Mouse (Mus musculus) kidney, adult 2 months (tissue): ENCODE data around the gene Rapgef2. TPM values are rescaled to one million over a fixed set of nuclear protein-coding genes. Genes with fewer than 3 reads are reported as not detected.
A peak's percentile ranks its signal among the peaks of the same experiment; 100 is the strongest.

ENCODE experiments used
- DNase-seq: peaks from one replicate; pipeline ENCODE4 v3.0.0; 2021
- H3K27ac ChIP-seq: fragments of 200-500 bp; 2 replicates; pipeline ENCODE4 v1.5.1; 2012; ENCODE audit warnings: low read depth, low read length, control low read depth, inconsistent platforms; ENCODE audit not compliant: insufficient read depth
- H3K27me3 ChIP-seq: fragments of 200-500 bp; replicated peaks from 2 replicates; pipeline ENCODE4 v1.6.1; 2012; ENCODE audit warnings: mild to moderate bottlenecking, moderate library complexity, low read length, inconsistent platforms; ENCODE audit not compliant: control insufficient read depth, insufficient read depth
- H3K36me3 ChIP-seq: fragments of 200-500 bp; 2 replicates; pipeline ENCODE4 v1.6.1; 2012; ENCODE audit warnings: mild to moderate bottlenecking, moderate library complexity, low read length, inconsistent platforms; ENCODE audit not compliant: control insufficient read depth, insufficient read depth
- H3K4me1 ChIP-seq: fragments of 200-500 bp; 2 replicates; pipeline ENCODE4 v1.6.1; 2011; ENCODE audit warnings: low read length; ENCODE audit not compliant: control insufficient read depth, insufficient read depth
- H3K4me3 ChIP-seq: fragments of 200-500 bp; 2 replicates; pipeline ENCODE4 v1.5.1; 2011; ENCODE audit warnings: mild to moderate bottlenecking, low read depth, low read length, control low read depth; ENCODE audit not compliant: insufficient read depth
- CTCF ChIP-seq: fragments of 200-500 bp; conservative IDR thresholded peaks from 2 replicates; pipeline ENCODE4 v1.5.1; 2011; ENCODE audit warnings: low read depth, mild to moderate bottlenecking, control low read depth, low read length, moderate library complexity, mixed read lengths; ENCODE audit not compliant: insufficient read depth, insufficient read length
- POLR2A ChIP-seq: fragments of 200-500 bp; IDR thresholded peaks from one replicate; pipeline ENCODE4 v1.6.1; 2011; ENCODE audit warnings: low read depth, low read length, control low read depth
- WGBS: fragments of 180-500 bp; shearing (Covaris S2); methylation state at CpG from one replicate; pipeline ENCODE4 v1.1.7; 2018; 5-methylcytosine and 5-hydroxymethylcytosine counted together
- polyA plus RNA-seq: library from polyadenylated mRNA; depleted of rRNA; stranded (reverse); fragments of >200 nt; gene quantifications from 2 replicates; pipeline ENCODE4 v1.2.3, GENCODE M21; 2012

Rapgef2 gene
- polyA plus RNA-seq, 1 experiment = 7.6 TPM

DNA sequence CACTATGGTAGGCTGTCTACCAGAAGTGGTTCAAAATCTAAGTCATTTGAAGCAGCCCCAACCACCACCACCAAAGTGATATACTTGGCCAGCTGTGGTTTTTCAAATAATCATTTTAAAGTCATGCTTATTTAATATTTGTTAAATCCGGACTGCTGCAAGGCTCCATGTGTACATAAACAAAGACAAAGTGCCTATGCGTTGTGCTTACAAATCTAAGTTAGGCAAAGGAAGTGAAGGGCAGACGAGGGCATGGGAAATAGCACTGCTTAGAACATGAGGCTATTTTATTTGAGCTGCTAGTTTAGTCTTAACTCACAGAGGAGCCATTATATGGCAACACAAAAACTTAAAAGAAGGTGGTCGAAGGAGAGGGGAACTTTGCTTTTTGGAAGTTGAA lies 6.7 kb upstream of the Rapgef2 start:
- H3K27ac ChIP-seq = no peak overlapping the region
- DNase-seq = no peak
- 61% methylated on average over 4 of the region's 4 CpGs for WGBS

DNA sequence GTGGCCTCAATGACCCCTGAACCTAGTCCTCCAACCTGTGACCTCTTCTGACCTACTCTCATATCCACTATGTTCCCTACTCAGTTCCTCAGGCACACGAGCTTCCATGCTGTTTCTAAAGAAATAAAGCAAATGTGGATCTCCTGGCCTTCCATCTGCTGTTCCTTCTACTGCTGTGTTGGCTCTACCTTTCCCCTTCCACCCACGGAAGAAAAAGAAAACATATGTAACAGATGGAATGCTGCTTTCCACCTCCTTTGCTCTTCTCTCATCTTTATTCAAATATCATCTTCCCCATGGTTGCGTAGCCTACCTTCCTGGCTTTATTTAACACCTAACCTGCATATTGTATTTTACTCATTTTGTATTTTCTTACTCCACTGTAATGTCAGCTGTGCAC lies 2.7 kb upstream of the Rapgef2 start:
- Histone ChIP-seq H3K27ac (no peak overlapping the region), H3K36me3 (no peaks in the 10 kb centered on the region), H3K27me3 (no peaks in the 10 kb centered on the region), H3K4me3 (no peak overlapping the region), H3K4me1 (peaks cover 15% of the 10 kb centered on the region)
- TF ChIP-seq CTCF (no peak), POLR2A (no peak)
- no peak for DNase-seq
- WGBS = 85% methylated on average over 3 of the region's 3 CpGs

More for the DNA sequence above, 6.7 kb upstream of the Rapgef2 start:
- Histone ChIP-seq H3K27me3 (no peaks in the 10 kb centered on the region), H3K4me3 (no peak overlapping the region), H3K4me1 (peaks cover 2% of the 10 kb centered on the region; the same call in 1 of the 2 replicates), H3K36me3 (no peaks in the 10 kb centered on the region)
- TF ChIP-seq CTCF (no peak), POLR2A (no peak)

DNA sequence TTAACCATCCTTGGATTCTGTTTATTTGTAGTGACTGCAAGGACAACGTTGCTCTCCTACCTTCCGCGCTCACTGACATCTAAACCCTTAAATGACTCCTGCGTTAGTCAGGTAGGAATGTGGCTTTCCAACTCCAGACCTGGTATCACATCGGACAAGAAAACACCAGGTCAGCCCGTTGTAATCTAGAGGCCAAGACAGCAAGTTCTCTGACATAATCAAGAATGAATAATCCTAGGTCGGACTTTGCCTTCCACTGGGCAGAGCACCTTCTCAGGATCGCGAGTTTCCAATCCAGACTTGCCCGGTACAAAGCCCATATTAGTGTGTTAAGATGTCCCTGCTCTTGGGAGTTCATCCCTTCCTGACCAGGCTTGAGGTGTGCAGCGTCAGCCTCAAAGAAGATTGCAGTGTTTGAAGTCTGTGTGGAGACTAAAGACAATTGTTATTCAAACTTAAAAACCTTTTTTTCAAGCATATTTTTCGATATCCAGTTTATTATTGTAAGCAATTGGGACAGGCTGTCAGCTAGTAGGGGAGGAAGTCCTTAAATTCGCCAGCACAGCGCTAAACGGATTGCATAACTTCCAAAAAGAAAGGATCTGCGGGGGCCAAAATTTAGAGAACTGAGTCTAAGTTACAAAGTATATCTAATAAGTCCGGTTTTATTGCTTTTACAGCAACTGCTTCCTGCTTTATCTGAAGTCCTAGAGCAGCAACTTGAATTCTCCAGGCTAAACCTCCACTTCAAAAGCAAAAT lies 1.6 kb upstream of the Rapgef2 start:
- peak; percentile 86 for DNase-seq
- Histone ChIP-seq H3K27me3 (no peaks in the 10 kb centered on the region), H3K36me3 (no peaks in the 10 kb centered on the region), H3K27ac (peak overlapping the region; percentile 94), H3K4me3 (peak overlapping the region; percentile 99), H3K4me1 (peaks cover 21% of the 10 kb centered on the region)
- TF ChIP-seq CTCF = no peak
- TF ChIP-seq POLR2A = no peak
- 14% methylated on average over 17 of the region's 17 CpGs for WGBS

DNA sequence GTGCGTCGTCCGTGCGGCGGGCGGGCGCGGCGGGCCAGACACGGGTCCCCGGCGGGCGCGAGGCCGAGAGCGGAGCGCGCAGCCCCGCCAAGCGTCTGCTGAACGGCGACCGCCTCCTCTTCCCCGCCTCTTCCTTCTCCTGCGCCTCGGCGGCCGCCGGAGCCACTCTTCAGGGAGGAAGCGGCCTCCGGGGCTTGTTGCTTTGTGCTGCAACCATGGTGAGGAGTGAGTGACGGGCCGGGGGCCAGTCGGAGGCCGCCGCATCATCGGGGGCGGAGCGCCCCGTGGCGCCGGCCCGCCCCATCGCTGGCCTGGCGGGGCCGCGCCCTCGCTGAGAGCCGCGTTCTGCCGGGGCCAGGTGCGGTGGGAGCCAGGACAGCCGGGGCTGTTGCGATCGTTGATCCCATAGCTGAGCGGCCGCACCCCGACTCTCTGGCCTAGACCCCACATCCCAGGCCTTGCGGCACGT lies 825 bp upstream of the Rapgef2 start:
- DNase-seq = peak; percentile 98
- Histone ChIP-seq H3K36me3 (no peaks in the 10 kb centered on the region), H3K27me3 (no peaks in the 10 kb centered on the region), H3K4me1 (peaks cover 26% of the 10 kb centered on the region), H3K4me3 (peak overlapping the region; percentile 99), H3K27ac (peak overlapping the region; percentile 94)
- TF ChIP-seq CTCF (no peak), POLR2A (peak; percentile 15)
- under 1% methylated on average over 58 of the region's 60 CpGs for WGBS

DNA sequence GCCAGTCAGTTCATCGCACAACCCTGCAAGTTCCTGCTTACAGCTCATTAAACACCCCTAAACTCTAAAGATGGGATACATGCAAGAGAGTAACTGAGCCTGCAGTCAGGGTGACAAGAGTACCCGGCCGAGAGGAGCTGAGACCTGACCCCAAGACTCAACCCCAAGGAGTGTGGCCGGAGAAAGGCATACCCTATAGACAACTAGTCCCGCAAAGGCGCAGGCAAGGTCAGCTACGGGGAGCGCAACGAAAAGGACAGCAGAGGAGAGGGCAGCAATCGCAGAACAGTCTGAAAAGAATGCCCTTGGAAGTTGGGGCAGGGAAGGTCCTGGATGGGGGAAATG lies 314 bp downstream of the Rapgef2 start:
- DNase-seq = no peak
- peak overlapping the region; percentile 80 for H3K27ac ChIP-seq
- under 1% methylated on average over 10 of the region's 10 CpGs for WGBS

DNA sequence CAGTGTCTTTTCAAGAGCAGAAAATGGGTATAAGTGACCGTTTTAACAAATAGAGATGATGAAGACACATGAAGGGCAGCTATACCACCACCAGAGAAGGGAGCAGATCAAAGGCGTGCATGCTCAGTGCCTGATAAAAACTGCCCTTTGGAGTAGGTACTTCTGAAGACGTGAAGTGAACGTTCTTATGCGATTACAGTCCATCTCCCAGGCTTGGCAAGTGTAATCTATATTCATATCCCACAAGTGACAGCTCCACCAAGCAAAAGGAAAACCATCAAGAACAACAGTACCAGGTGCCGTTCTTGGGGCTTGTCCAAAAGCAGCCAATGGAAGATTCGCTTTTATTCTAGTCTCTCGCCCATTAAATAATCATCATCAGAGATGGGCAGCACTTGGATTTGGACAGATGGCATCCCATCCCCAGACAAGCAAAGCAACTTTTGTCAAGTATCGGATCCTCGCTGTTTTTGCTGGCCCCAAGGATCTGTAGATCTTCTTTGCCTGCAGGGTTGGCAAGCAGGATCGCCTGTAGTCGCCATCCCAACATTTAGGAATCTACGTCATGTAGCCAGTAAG lies 1.1 kb downstream of the Rapgef2 start:
- H3K27ac ChIP-seq = no peak overlapping the region
- 58% methylated on average over 13 of the region's 13 CpGs for WGBS
- H3K4me3 ChIP-seq = peak overlapping the region; percentile 51
- H3K36me3 ChIP-seq = no peaks in the 10 kb centered on the region
- DNase-seq = peak; percentile 21
- TF ChIP-seq POLR2A = no peak
- no peak for TF ChIP-seq CTCF
- H3K4me1 ChIP-seq = peaks cover 27% of the 10 kb centered on the region
- H3K27me3 ChIP-seq = no peaks in the 10 kb centered on the region

More for the DNA sequence above, 314 bp downstream of the Rapgef2 start:
- Histone ChIP-seq H3K4me1 (peaks cover 27% of the 10 kb centered on the region), H3K4me3 (peak overlapping the region; percentile 99), H3K27me3 (no peaks in the 10 kb centered on the region), H3K36me3 (no peaks in the 10 kb centered on the region)
- TF ChIP-seq CTCF (no peak), POLR2A (no peak)

DNA sequence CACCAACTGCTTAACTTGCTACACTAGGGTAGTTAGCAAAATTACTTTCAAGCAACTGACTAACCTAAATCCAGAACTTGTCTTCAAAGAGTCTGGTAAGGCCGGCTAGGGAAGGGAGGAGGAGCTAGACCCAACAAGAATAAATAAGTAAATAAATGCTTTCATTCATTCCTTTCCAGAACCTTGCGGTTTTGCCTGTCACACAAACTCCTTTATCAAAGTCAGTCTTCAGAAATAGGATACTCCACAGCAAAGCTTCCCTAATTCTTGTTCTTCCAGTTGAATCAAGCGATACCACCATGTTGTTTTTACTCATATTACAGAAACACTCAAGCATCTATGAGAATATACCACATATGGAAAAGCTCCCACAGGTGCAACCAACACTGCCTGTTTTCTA lies 2.3 kb downstream of the Rapgef2 start:
- DNase-seq = peak; percentile 18
- Histone ChIP-seq H3K27me3 (no peaks in the 10 kb centered on the region), H3K36me3 (no peaks in the 10 kb centered on the region), H3K27ac (no peak overlapping the region), H3K4me3 (no peak overlapping the region), H3K4me1 (peaks cover 31% of the 10 kb centered on the region)
- 42% methylated on average over 3 of the region's 3 CpGs for WGBS
- no peak for TF ChIP-seq CTCF
- no peak for TF ChIP-seq POLR2A
